Mouse (Mus musculus) embryonic facial prominence, embryonic 14.5 days (tissue): ENCODE measurements at regions not wholly inside any gene's neighbourhood (a gene's known extent, or its start where the extent isn't known, plus 50 kb on each side); places are given as distances from the start of the nearest gene placed in this dataset.
"Not testable (repeated sequence)": the region's sequence is repeated elsewhere in the genome, so short reads cannot be mapped to it uniquely, and the experiment has no call there.

Experiments
- ATAC-seq: fragments of 200-750 bp; cut with Nextera tagmentation; 2 replicates; pipeline ENCODE4 v1.8.0; 2017; ENCODE audit warnings: low read depth, moderate number of reproducible peaks, moderate TSS enrichment
- DNase-seq: peaks from one replicate; pipeline ENCODE4 v3.0.0-alpha.2; 2015; ENCODE audit warnings: low spot score
- H3K27ac ChIP-seq: fragments of 300-500 bp; sonication (generic); replicated peaks from 2 replicates; pipeline ENCODE4 v1.5.1; 2014; ENCODE audit warnings: low read depth, mild to moderate bottlenecking, low read length, moderate library complexity
- H3K27me3 ChIP-seq: fragments of 300-500 bp; sonication (generic); replicated peaks from 2 replicates; pipeline ENCODE4 v1.6.1; 2014; ENCODE audit warnings: low read length; ENCODE audit not compliant: control insufficient read depth, insufficient read depth
- H3K36me3 ChIP-seq: fragments of 300-500 bp; sonication (generic); 2 replicates; pipeline ENCODE4 v1.6.1; 2014; ENCODE audit warnings: low read length, mixed read lengths; ENCODE audit not compliant: control insufficient read depth, insufficient read depth
- H3K4me1 ChIP-seq: fragments of 300-500 bp; sonication (generic); 2 replicates; pipeline ENCODE4 v1.6.1; 2014; ENCODE audit warnings: antibody characterized with exemption, low read length; ENCODE audit not compliant: control insufficient read depth, insufficient read depth
- H3K4me2 ChIP-seq: fragments of 300-500 bp; sonication (generic); 2 replicates; pipeline ENCODE4 v1.6.1; 2014; ENCODE audit warnings: low read depth, mild to moderate bottlenecking, low read length, moderate library complexity, mixed read lengths
- H3K4me3 ChIP-seq: fragments of 300-500 bp; sonication (generic); 2 replicates; pipeline ENCODE4 v1.5.1; 2014; ENCODE audit warnings: low read depth, mild to moderate bottlenecking, low read length
- H3K9ac ChIP-seq: fragments of 300-500 bp; sonication (generic); 2 replicates; pipeline ENCODE4 v1.6.1; 2014; ENCODE audit warnings: low read depth, mild to moderate bottlenecking, low read length, moderate library complexity, mixed read lengths
- H3K9me3 ChIP-seq: fragments of 300-500 bp; sonication (generic); 2 replicates; pipeline ENCODE4 v1.6.1; 2016; ENCODE audit warnings: low read length; ENCODE audit not compliant: control insufficient read depth
- WGBS: fragments of 180-500 bp; shearing (Covaris S2); extraction: QIAGEN DNeasy Blood & Tissue Kit; methylation state at CpG from one replicate; pipeline ENCODE4 v1.1.7; 2014; 5-methylcytosine and 5-hydroxymethylcytosine counted together

GRCm38 (mm10) chr9:80735806-80736205 is 270.5 kb upstream of the Impg1 start:
- not testable (repeated sequence) for H3K4me3 ChIP-seq, H3K9me3 ChIP-seq, H3K9ac ChIP-seq, DNase-seq, H3K27me3 ChIP-seq, H3K4me1 ChIP-seq, H3K4me2 ChIP-seq, H3K36me3 ChIP-seq, H3K27ac ChIP-seq, ATAC-seq
- WGBS, result 94% methylated on average over 9 of the region's 9 CpGs

- ATAC-seq, result no peak
- H3K9me3 ChIP-seq, result no peaks in the 10 kb centered on the region
- no peak overlapping the region for H3K4me2 ChIP-seq
- H3K9ac ChIP-seq, result no peak overlapping the region
- DNase-seq, result no peak
- H3K27me3 ChIP-seq, result no peaks in the 10 kb centered on the region
- H3K4me1 ChIP-seq, result no peaks in the 10 kb centered on the region
- H3K27ac ChIP-seq, result no peak overlapping the region
- H3K36me3 ChIP-seq, result no peaks in the 10 kb centered on the region
- WGBS, result 83% methylated on average over 1 of the region's 1 CpGs
- H3K4me3 ChIP-seq, result no peak overlapping the region
These were observed 267.7 kb upstream of the Impg1 start for GRCm38 (mm10) chr9:80732971-80733370.

GRCm38 (mm10) chr9:80723638-80724037 is 258.4 kb upstream of the Impg1 start:
- Histone ChIP-seq H3K36me3 (no peaks in the 10 kb centered on the region), H3K4me1 (no peaks in the 10 kb centered on the region), H3K9ac (no peak overlapping the region), H3K27me3 (no peaks in the 10 kb centered on the region), H3K4me2 (no peak overlapping the region), H3K4me3 (no peak overlapping the region), H3K9me3 (no peaks in the 10 kb centered on the region), H3K27ac (no peak overlapping the region)
- ATAC-seq (no peak), DNase-seq (peak; percentile 27)

- H3K4me1 ChIP-seq, result no peaks in the 10 kb centered on the region
- H3K9me3 ChIP-seq, result no peaks in the 10 kb centered on the region
- no peak overlapping the region for H3K4me3 ChIP-seq
- no peaks in the 10 kb centered on the region for H3K36me3 ChIP-seq
- H3K9ac ChIP-seq, result no peak overlapping the region
- 83% methylated on average over 4 of the region's 4 CpGs for WGBS
- ATAC-seq (no peak), DNase-seq (no peak)
- H3K27me3 ChIP-seq, result no peaks in the 10 kb centered on the region
- H3K27ac ChIP-seq, result no peak overlapping the region
- H3K4me2 ChIP-seq, result no peak overlapping the region
These were observed 253.2 kb upstream of the Impg1 start for GRCm38 (mm10) chr9:80718516-80718915.

- DNase-seq, result no peak
These were observed 244.5 kb upstream of the Impg1 start for GRCm38 (mm10) chr9:80709781-80710180.

GRCm38 (mm10) chr9:80705264-80705663 is 240.0 kb upstream of the Impg1 start:
- Histone ChIP-seq H3K9me3 (no peaks in the 10 kb centered on the region), H3K4me1 (no peaks in the 10 kb centered on the region), H3K4me3 (no peak overlapping the region), H3K27ac (no peak overlapping the region), H3K27me3 (no peaks in the 10 kb centered on the region), H3K9ac (no peak overlapping the region), H3K4me2 (no peak overlapping the region), H3K36me3 (no peaks in the 10 kb centered on the region)
- WGBS, result 73% methylated on average over 2 of the region's 2 CpGs
- DNase-seq (no peak), ATAC-seq (no peak)

More at GRCm38 (mm10) chr9:80709781-80710180, 244.5 kb upstream of the Impg1 start:
- H3K36me3 ChIP-seq, result no peaks in the 10 kb centered on the region
- H3K4me1 ChIP-seq, result no peaks in the 10 kb centered on the region
- H3K27ac ChIP-seq, result no peak overlapping the region
- no peaks in the 10 kb centered on the region for H3K9me3 ChIP-seq
- no peak overlapping the region for H3K9ac ChIP-seq
- no peak for ATAC-seq
- H3K27me3 ChIP-seq, result no peaks in the 10 kb centered on the region
- H3K4me2 ChIP-seq, result no peak overlapping the region
- no peak overlapping the region for H3K4me3 ChIP-seq

GRCm38 (mm10) chr9:80697171-80697570 is 231.9 kb upstream of the Impg1 start:
- no peak overlapping the region for H3K9ac ChIP-seq
- H3K27me3 ChIP-seq, result no peaks in the 10 kb centered on the region
- WGBS, result 61% methylated on average over 2 of the region's 2 CpGs

GRCm38 (mm10) chr9:80688481-80689086 is 223.3 kb upstream of the Impg1 start:
- Histone ChIP-seq H3K4me2 (peak overlapping the region; percentile 36; the same call in 1 of the 2 replicates), H3K4me1 (peaks cover 6% of the 10 kb centered on the region; the same call in 1 of the 2 replicates), H3K4me3 (no peak overlapping the region), H3K9me3 (no peaks in the 10 kb centered on the region), H3K27me3 (no peaks in the 10 kb centered on the region), H3K36me3 (no peaks in the 10 kb centered on the region), H3K27ac (no peak overlapping the region), H3K9ac (no peak overlapping the region)
- 42% methylated on average over 9 of the region's 9 CpGs for WGBS
- ATAC-seq (peak; percentile 74; the same call in 1 of the 2 replicates), DNase-seq (peak; percentile 71)

More at GRCm38 (mm10) chr9:80697171-80697570, 231.9 kb upstream of the Impg1 start:
- no peak overlapping the region for H3K4me2 ChIP-seq
- H3K4me1 ChIP-seq, result no peaks in the 10 kb centered on the region
- no peak overlapping the region for H3K27ac ChIP-seq
- peak; percentile 45 for DNase-seq
- no peaks in the 10 kb centered on the region for H3K36me3 ChIP-seq
- no peak overlapping the region for H3K4me3 ChIP-seq
- ATAC-seq, result no peak
- no peaks in the 10 kb centered on the region for H3K9me3 ChIP-seq

- DNase-seq (peak; percentile 12), ATAC-seq (no peak)
- Histone ChIP-seq H3K36me3 (no peaks in the 10 kb centered on the region), H3K27ac (no peak overlapping the region), H3K27me3 (no peaks in the 10 kb centered on the region), H3K4me1 (no peaks in the 10 kb centered on the region), H3K4me2 (no peak overlapping the region), H3K4me3 (no peak overlapping the region), H3K9ac (no peak overlapping the region), H3K9me3 (no peaks in the 10 kb centered on the region)
- WGBS, result 54% methylated on average over 5 of the region's 5 CpGs
These were observed 217.9 kb upstream of the Impg1 start for GRCm38 (mm10) chr9:80683030-80683692.
